Mouse (Mus musculus): ENCODE data around the gene Tbc1d1. TPM values are rescaled to one million over a fixed set of nuclear protein-coding genes. Genes with fewer than 3 reads are reported as not detected.

Gene Tbc1d1
- total RNA-seq, 1 experiment = 31.1 TPM

GRCm38 (mm10) chr5:64295621-64296020 lies 139.5 kb downstream of the Tbc1d1 start:
- H3K27ac ChIP-seq (ENCODE audit: insufficient read depth, low read depth, low read length, poor library complexity, severe bottlenecking) = no peak overlapping the region
- H3K36me3 ChIP-seq (ENCODE audit: control insufficient read depth, insufficient read depth, low read length, poor library complexity, severe bottlenecking) = peaks cover 5% of the 10 kb centered on the region; the same call in 1 of the 2 replicates
- H3K9me3 ChIP-seq (ENCODE audit: control insufficient read depth, insufficient read depth, low read depth, low read length) = no peaks in the 10 kb centered on the region
- H3K4me3 ChIP-seq (ENCODE audit: insufficient read depth in 1 of 2, low read depth in 1 of 2, low read length in 2 of 2, poor library complexity in 1 of 2, severe bottlenecking in 1 of 2) = no peak overlapping the region
- H3K4me1 ChIP-seq (ENCODE audit: control insufficient read depth in 2 of 2, insufficient read depth in 2 of 2, low read length in 2 of 2, poor library complexity in 1 of 2) = peaks cover 0 to 4% of the 10 kb centered on the region in 2 experiments; a peak in 1 of 4 replicates
- no peak overlapping the region for H3K9ac ChIP-seq (ENCODE audit: insufficient read depth, low read depth, low read length, poor library complexity, severe bottlenecking)
- TF ChIP-seq ZC3H11A (IDR thresholded peaks at IDR 0.05; ENCODE audit: borderline replicate concordance, low read depth, low read length) (no peak), MAFK (IDR thresholded peaks at IDR 0.05; ENCODE audit: insufficient read depth, low read depth, low read length) (no peak), CHD2 (IDR thresholded peaks at IDR 0.05; ENCODE audit: low read depth, low read length) (no peak), HCFC1 (IDR thresholded peaks at IDR 0.05; ENCODE audit: borderline replicate concordance, insufficient read depth, low read length) (no peak), ZNF384 (IDR thresholded peaks at IDR 0.05; ENCODE audit: low read depth, low read length) (no peak)
- in situ Hi-C loops (cut with MboI; ENCODE audit: low sequenced_read_pairs in 2 of 2, unreplicated experiment in 2 of 2) = no loop called here
- no peak for DNase-seq (ENCODE audit: low read depth, low spot score)

- peaks cover 0 to 4% of the 10 kb centered on the region in 2 experiments; a peak in 1 of 4 replicates for H3K4me1 ChIP-seq (ENCODE audit: control insufficient read depth in 2 of 2, insufficient read depth in 2 of 2, low read length in 2 of 2, poor library complexity in 1 of 2)
- TF ChIP-seq HCFC1 (IDR thresholded peaks at IDR 0.05; ENCODE audit: borderline replicate concordance, insufficient read depth, low read length) (no peak), MAFK (IDR thresholded peaks at IDR 0.05; ENCODE audit: insufficient read depth, low read depth, low read length) (no peak), CHD2 (IDR thresholded peaks at IDR 0.05; ENCODE audit: low read depth, low read length) (no peak), ZNF384 (IDR thresholded peaks at IDR 0.05; ENCODE audit: low read depth, low read length) (no peak), ZC3H11A (IDR thresholded peaks at IDR 0.05; ENCODE audit: borderline replicate concordance, low read depth, low read length) (no peak)
- in situ Hi-C loops (cut with MboI; ENCODE audit: low sequenced_read_pairs in 2 of 2, unreplicated experiment in 2 of 2) = no loop called here
Observed at GRCm38 (mm10) chr5:64296328-64296727, 140.2 kb downstream of the Tbc1d1 start.

GRCm38 (mm10) chr5:64297100-64297499 lies 141.0 kb downstream of the Tbc1d1 start:
- peaks cover 5% of the 10 kb centered on the region; the same call in 1 of the 2 replicates for H3K36me3 ChIP-seq (ENCODE audit: control insufficient read depth, insufficient read depth, low read length, poor library complexity, severe bottlenecking)
- H3K4me1 ChIP-seq (ENCODE audit: control insufficient read depth in 2 of 2, insufficient read depth in 2 of 2, low read length in 2 of 2, poor library complexity in 1 of 2) = peaks cover 0 to 4% of the 10 kb centered on the region in 2 experiments; a peak in 1 of 4 replicates
- no peak for TF ChIP-seq ZNF384 (IDR thresholded peaks at IDR 0.05; ENCODE audit: low read depth, low read length)
- TF ChIP-seq HCFC1 (IDR thresholded peaks at IDR 0.05; ENCODE audit: borderline replicate concordance, insufficient read depth, low read length) = no peak
- no peak for TF ChIP-seq MAFK (IDR thresholded peaks at IDR 0.05; ENCODE audit: insufficient read depth, low read depth, low read length)
- no peak for TF ChIP-seq CHD2 (IDR thresholded peaks at IDR 0.05; ENCODE audit: low read depth, low read length)
- no peak for TF ChIP-seq ZC3H11A (IDR thresholded peaks at IDR 0.05; ENCODE audit: borderline replicate concordance, low read depth, low read length)
- in situ Hi-C loops (cut with MboI; ENCODE audit: low sequenced_read_pairs in 2 of 2, unreplicated experiment in 2 of 2) = no loop called here
- H3K27ac ChIP-seq (ENCODE audit: insufficient read depth, low read depth, low read length, poor library complexity, severe bottlenecking) = no peak overlapping the region
- no peaks in the 10 kb centered on the region for H3K9me3 ChIP-seq (ENCODE audit: control insufficient read depth, insufficient read depth, low read depth, low read length)
- no peak for DNase-seq (ENCODE audit: low read depth, low spot score)
- H3K4me3 ChIP-seq (ENCODE audit: insufficient read depth in 1 of 2, low read depth in 1 of 2, low read length in 2 of 2, poor library complexity in 1 of 2, severe bottlenecking in 1 of 2) = no peak overlapping the region
- no peak overlapping the region for H3K9ac ChIP-seq (ENCODE audit: insufficient read depth, low read depth, low read length, poor library complexity, severe bottlenecking)

More at GRCm38 (mm10) chr5:64296328-64296727, 140.2 kb downstream of the Tbc1d1 start:
- DNase-seq (ENCODE audit: low read depth, low spot score) = no peak
- peaks cover 5% of the 10 kb centered on the region; the same call in 1 of the 2 replicates for H3K36me3 ChIP-seq (ENCODE audit: control insufficient read depth, insufficient read depth, low read length, poor library complexity, severe bottlenecking)
- no peak overlapping the region for H3K27ac ChIP-seq (ENCODE audit: insufficient read depth, low read depth, low read length, poor library complexity, severe bottlenecking)
- no peak overlapping the region for H3K9ac ChIP-seq (ENCODE audit: insufficient read depth, low read depth, low read length, poor library complexity, severe bottlenecking)
- no peak overlapping the region for H3K4me3 ChIP-seq (ENCODE audit: insufficient read depth in 1 of 2, low read depth in 1 of 2, low read length in 2 of 2, poor library complexity in 1 of 2, severe bottlenecking in 1 of 2)
- H3K9me3 ChIP-seq (ENCODE audit: control insufficient read depth, insufficient read depth, low read depth, low read length) = no peaks in the 10 kb centered on the region

GRCm38 (mm10) chr5:64298331-64299036 lies 142.4 kb downstream of the Tbc1d1 start:
- no peak for TF ChIP-seq MAFK (IDR thresholded peaks at IDR 0.05; ENCODE audit: insufficient read depth, low read depth, low read length)
- TF ChIP-seq ZNF384 (IDR thresholded peaks at IDR 0.05; ENCODE audit: low read depth, low read length) = no peak
- TF ChIP-seq HCFC1 (IDR thresholded peaks at IDR 0.05; ENCODE audit: borderline replicate concordance, insufficient read depth, low read length) = no peak
- TF ChIP-seq ZC3H11A (IDR thresholded peaks at IDR 0.05; ENCODE audit: borderline replicate concordance, low read depth, low read length) = no peak
- no peak for TF ChIP-seq CHD2 (IDR thresholded peaks at IDR 0.05; ENCODE audit: low read depth, low read length)
- H3K4me3 ChIP-seq (ENCODE audit: insufficient read depth in 1 of 2, low read depth in 1 of 2, low read length in 2 of 2, poor library complexity in 1 of 2, severe bottlenecking in 1 of 2) = peak overlapping the region; percentile 11 to 30; a peak in 2 of 4 replicates
- no peak for DNase-seq (ENCODE audit: low read depth, low spot score)
- no peak overlapping the region for H3K9ac ChIP-seq (ENCODE audit: insufficient read depth, low read depth, low read length, poor library complexity, severe bottlenecking)
- H3K4me1 ChIP-seq (ENCODE audit: control insufficient read depth in 2 of 2, insufficient read depth in 2 of 2, low read length in 2 of 2, poor library complexity in 1 of 2) = peaks cover 0 to 4% of the 10 kb centered on the region in 2 experiments; a peak in 1 of 4 replicates
- in situ Hi-C loops (cut with MboI; ENCODE audit: low sequenced_read_pairs in 2 of 2, unreplicated experiment in 2 of 2) = no loop called here
- H3K27ac ChIP-seq (ENCODE audit: insufficient read depth, low read depth, low read length, poor library complexity, severe bottlenecking) = no peak overlapping the region
- H3K9me3 ChIP-seq (ENCODE audit: control insufficient read depth, insufficient read depth, low read depth, low read length) = no peaks in the 10 kb centered on the region
- peaks cover 5% of the 10 kb centered on the region; the same call in 1 of the 2 replicates for H3K36me3 ChIP-seq (ENCODE audit: control insufficient read depth, insufficient read depth, low read length, poor library complexity, severe bottlenecking)

Measured in ES-E14 (cell line).